Mouse (Mus musculus): ENCODE measurements at regions not wholly inside any gene's neighbourhood (a gene's known extent, or its start where the extent isn't known, plus 50 kb on each side); places are given as distances from the start of the nearest gene placed in this dataset.

GRCm38 (mm10) chr5:133487806-133488290 lies 611.7 kb upstream of the Castor2 start:
- DNase-seq = peak; percentile 38

- no peak for DNase-seq
Measured at GRCm38 (mm10) chr5:133482291-133483086, 617.0 kb upstream of the Castor2 start.

- DNase-seq = no peak
Measured at GRCm38 (mm10) chr5:133479205-133479604, 620.3 kb upstream of the Castor2 start.

- no peak for DNase-seq
Measured at GRCm38 (mm10) chr5:133453349-133454049, 646.0 kb upstream of the Castor2 start.

- DNase-seq = no peak
Measured at GRCm38 (mm10) chr5:133449926-133450325, 649.6 kb upstream of the Castor2 start.

- no peak for DNase-seq
Measured at GRCm38 (mm10) chr5:133400826-133401225, 698.7 kb upstream of the Castor2 start.

- DNase-seq = no peak
Measured at GRCm38 (mm10) chr5:133389896-133390295, 709.6 kb upstream of the Castor2 start.

- no peak for DNase-seq
Measured at GRCm38 (mm10) chr5:133389023-133389840, 710.3 kb upstream of the Castor2 start.

GRCm38 (mm10) chr5:133385374-133386349 lies 713.8 kb upstream of the Castor2 start:
- DNase-seq = no peak

- no peak for DNase-seq
Measured at GRCm38 (mm10) chr5:133365771-133366170, 733.7 kb upstream of the Castor2 start.

GRCm38 (mm10) chr5:133347516-133347915 lies 752.0 kb upstream of the Castor2 start:
- no peak for DNase-seq

- DNase-seq = no peak
Measured at GRCm38 (mm10) chr5:133341973-133342372, 757.5 kb upstream of the Castor2 start.

GRCm38 (mm10) chr5:133320626-133321025 lies 777.5 kb upstream of the Auts2 start:
- DNase-seq = no peak

GRCm38 (mm10) chr5:133320206-133320605 lies 777.1 kb upstream of the Auts2 start:
- no peak for DNase-seq

GRCm38 (mm10) chr5:133314031-133314430 lies 770.9 kb upstream of the Auts2 start:
- DNase-seq = no peak

GRCm38 (mm10) chr5:133310979-133311890 lies 768.1 kb upstream of the Auts2 start:
- DNase-seq = no peak

GRCm38 (mm10) chr5:133267887-133268286 lies 724.7 kb upstream of the Auts2 start:
- no peak for DNase-seq

GRCm38 (mm10) chr5:133267356-133267755 lies 724.2 kb upstream of the Auts2 start:
- DNase-seq = no peak

- no peak for DNase-seq
Measured at GRCm38 (mm10) chr5:133264976-133265375, 721.8 kb upstream of the Auts2 start.

GRCm38 (mm10) chr5:133218801-133219200 lies 675.7 kb upstream of the Auts2 start:
- no peak for DNase-seq

- DNase-seq = no peak
Measured at GRCm38 (mm10) chr5:133198546-133198945, 655.4 kb upstream of the Auts2 start.

All from kidney, postnatal 10 days (tissue).